Mouse (Mus musculus) liver, adult 2 months (tissue): ENCODE results near the gene Zbtb49. TPM values are rescaled to one million over a fixed set of nuclear protein-coding genes. Genes with fewer than 3 reads are reported as not detected.

ENCODE experiments used
- DNase-seq: peaks from one replicate; pipeline ENCODE4 v3.0.0-alpha.2; 2011; ENCODE audit warnings: low read depth, low spot score; ENCODE audit errors: extremely low read depth
- H3K27ac ChIP-seq: fragments of 200-500 bp; replicated peaks from 2 replicates; pipeline ENCODE4 v1.5.1; 2012; ENCODE audit warnings: low read depth, mild to moderate bottlenecking, control low read depth, inconsistent platforms, low read length; ENCODE audit not compliant: insufficient read depth
- H3K27me3 ChIP-seq: fragments of 200-500 bp; 2 replicates; pipeline ENCODE4 v1.6.1; 2012; ENCODE audit warnings: mild to moderate bottlenecking, moderate library complexity, low read length, inconsistent platforms; ENCODE audit not compliant: control insufficient read depth, insufficient read depth
- H3K36me3 ChIP-seq: fragments of 200-500 bp; 2 replicates; pipeline ENCODE4 v1.6.1; 2012; ENCODE audit warnings: low read length, inconsistent platforms; ENCODE audit not compliant: control insufficient read depth, insufficient read depth
- H3K4me1 ChIP-seq: fragments of 200-500 bp; 2 replicates; pipeline ENCODE4 v1.6.1; 2011; ENCODE audit warnings: low read length; ENCODE audit not compliant: control insufficient read depth, insufficient read depth
- H3K4me3 ChIP-seq: fragments of 200-500 bp; 2 replicates; pipeline ENCODE4 v1.5.1; 2011; ENCODE audit warnings: low read depth, mild to moderate bottlenecking, control low read depth, low read length, moderate library complexity; ENCODE audit not compliant: insufficient read depth
- H3K79me2 ChIP-seq: fragments of 200-500 bp; 2 replicates; pipeline ENCODE4 v1.6.1; 2012; ENCODE audit warnings: inconsistent platforms, mild to moderate bottlenecking, low read length, moderate library complexity; ENCODE audit not compliant: control insufficient read depth, insufficient read depth
- H3K9ac ChIP-seq: fragments of 200-500 bp; 2 replicates; pipeline ENCODE4 v1.6.1; 2012; ENCODE audit warnings: low read depth, mild to moderate bottlenecking, control low read depth, inconsistent platforms, low read length
- CTCF ChIP-seq: fragments of 200-500 bp; IDR thresholded peaks from 2 replicates; pipeline ENCODE4 v1.5.1; 2011; ENCODE audit warnings: low read depth, low read length, control low read depth
- POLR2A ChIP-seq: fragments of 200-500 bp; IDR thresholded peaks from 2 replicates; pipeline ENCODE4 v1.6.1; 2011; ENCODE audit warnings: low read length, control low read depth; ENCODE audit not compliant: insufficient read depth; ENCODE audit errors: extremely low read depth
- WGBS: fragments of 180-500 bp; shearing (Covaris S2); methylation state at CpG from one replicate; pipeline ENCODE4 v1.1.7; 2018; 5-methylcytosine and 5-hydroxymethylcytosine counted together
- polyA plus RNA-seq: library from polyadenylated mRNA; depleted of rRNA; stranded (reverse); fragments of >200 nt; gene quantifications from 2 replicates; pipeline ENCODE4 v1.2.3, GENCODE M21; 2012; rRNA removed
- total RNA-seq: library from RNA; depleted of rRNA; stranded (reverse); fragments of >200 nt; gene quantifications from 2 replicates; pipeline ENCODE4 v1.2.3, GENCODE M21; 2014; rRNA removed

Zbtb49 gene
- total and polyA plus RNA-seq, 2 experiments: 2.3 to 5.1 TPM

DNA sequence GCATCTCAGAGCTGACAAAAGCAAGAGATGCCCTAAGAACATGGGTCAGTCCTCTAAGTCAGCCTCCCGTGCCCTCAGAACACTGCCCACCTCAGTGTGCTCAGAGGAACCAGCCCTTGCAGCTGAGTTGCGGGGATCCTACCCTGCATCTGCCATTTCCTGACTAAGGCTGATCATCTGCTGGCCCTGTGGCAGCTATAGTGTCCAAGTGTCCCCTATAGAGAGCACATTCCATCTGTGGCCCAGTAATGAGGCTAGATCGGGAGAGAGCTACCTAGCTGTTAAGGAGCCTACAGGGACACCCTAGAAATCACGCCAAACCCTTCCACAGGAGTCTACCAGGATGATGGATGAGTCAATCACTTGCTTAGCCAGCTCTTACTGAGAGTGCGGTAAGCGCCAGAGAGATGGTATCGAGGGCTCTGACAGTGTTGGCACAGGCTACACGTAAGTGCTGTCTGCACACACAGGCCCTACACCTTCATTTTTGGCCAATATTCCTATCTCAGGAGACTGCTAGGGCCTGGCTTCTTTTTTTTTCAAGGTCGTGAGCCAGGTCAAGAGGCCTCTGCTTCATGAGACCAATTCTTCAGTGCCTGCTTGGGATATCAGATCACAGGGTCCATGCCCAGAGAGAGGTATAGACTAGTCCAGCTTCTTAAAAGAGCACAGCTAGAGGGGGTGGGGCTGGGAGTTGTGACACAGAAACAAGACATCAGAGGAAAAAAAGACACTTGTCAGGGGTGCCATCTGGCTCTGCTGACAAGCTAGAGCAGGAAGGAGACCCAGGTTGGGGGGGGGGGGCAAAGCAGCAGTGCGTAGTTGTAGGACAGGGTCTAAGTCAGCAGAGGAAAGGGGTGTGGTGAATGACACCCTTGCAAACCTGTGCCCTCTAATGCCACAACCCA is 67.8 kb downstream of the Zbtb49 start:
- Histone ChIP-seq H3K9ac (no peak overlapping the region), H3K27ac (no peak overlapping the region), H3K79me2 (no peaks in the 10 kb centered on the region), H3K36me3 (no peaks in the 10 kb centered on the region), H3K4me3 (no peak overlapping the region), H3K4me1 (no peaks in the 10 kb centered on the region), H3K27me3 (no peaks in the 10 kb centered on the region)
- 87% methylated on average over 10 of the region's 10 CpGs for WGBS
- no peak for TF ChIP-seq CTCF
- no peak for TF ChIP-seq POLR2A
- DNase-seq: no peak

DNA sequence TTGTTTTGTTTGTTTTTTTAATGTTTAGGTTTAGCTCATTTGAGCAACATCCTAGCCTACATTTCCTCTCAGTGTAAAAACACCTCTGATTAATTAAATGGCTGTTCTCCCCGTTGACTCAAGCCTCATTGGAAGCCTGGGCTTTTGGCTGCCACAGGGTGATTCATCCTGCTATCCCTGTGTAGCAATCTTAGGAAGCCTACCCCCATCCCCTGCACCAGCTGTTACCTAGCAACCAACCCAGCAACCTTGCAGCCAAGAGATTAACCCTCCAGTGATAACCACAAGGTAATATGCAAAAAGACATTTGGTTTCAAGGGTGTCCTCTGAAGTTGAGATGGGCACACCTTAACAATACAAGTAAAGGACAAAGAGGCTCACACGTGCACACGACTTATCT is 69.0 kb downstream of the Zbtb49 start:
- no peaks in the 10 kb centered on the region for H3K36me3 ChIP-seq
- 63% methylated on average over 3 of the region's 3 CpGs for WGBS
- no peak for TF ChIP-seq CTCF
- no peak for TF ChIP-seq POLR2A
- no peaks in the 10 kb centered on the region for H3K4me1 ChIP-seq
- no peak for DNase-seq
- no peak overlapping the region for H3K27ac ChIP-seq
- H3K27me3 ChIP-seq: no peaks in the 10 kb centered on the region
- H3K79me2 ChIP-seq: no peaks in the 10 kb centered on the region
- H3K4me3 ChIP-seq: no peak overlapping the region
- no peak overlapping the region for H3K9ac ChIP-seq

- Histone ChIP-seq H3K36me3 (no peaks in the 10 kb centered on the region), H3K79me2 (no peaks in the 10 kb centered on the region), H3K9ac (no peak overlapping the region), H3K4me3 (no peak overlapping the region), H3K4me1 (no peaks in the 10 kb centered on the region), H3K27me3 (no peaks in the 10 kb centered on the region), H3K27ac (no peak overlapping the region)
- WGBS: 83% methylated on average over 6 of the region's 6 CpGs
- TF ChIP-seq CTCF (no peak), POLR2A (no peak)
- DNase-seq: no peak
These were observed 73.7 kb downstream of the Zbtb49 start for GRCm38 (mm10) chr5:38146524-38146923.

DNA sequence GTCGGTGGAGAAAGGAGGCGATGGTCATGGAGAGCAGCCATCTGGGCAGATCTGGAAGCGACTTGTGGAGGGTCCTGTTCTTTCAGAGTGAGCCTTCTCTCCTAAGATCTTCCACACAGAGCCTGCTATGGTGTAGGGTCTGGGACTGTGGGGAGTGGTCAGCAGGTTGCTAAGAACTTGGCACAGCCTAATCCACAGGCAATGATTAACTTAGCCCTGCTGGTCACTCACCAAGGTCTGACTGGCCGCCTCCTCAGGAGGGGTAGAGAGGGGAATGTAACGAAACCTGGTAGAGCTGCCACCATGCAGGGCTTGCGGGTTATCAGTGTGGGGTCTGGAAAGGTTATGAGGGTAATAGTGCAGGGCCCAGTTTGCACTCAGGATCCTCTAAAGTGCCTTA is 79.4 kb downstream of the Zbtb49 start:
- Histone ChIP-seq H3K27ac (no peak overlapping the region), H3K9ac (no peak overlapping the region), H3K4me1 (no peaks in the 10 kb centered on the region), H3K4me3 (no peak overlapping the region), H3K36me3 (no peaks in the 10 kb centered on the region; the same call in 1 of the 2 replicates), H3K79me2 (no peaks in the 10 kb centered on the region), H3K27me3 (no peaks in the 10 kb centered on the region)
- DNase-seq: no peak
- no peak for TF ChIP-seq POLR2A
- WGBS: 71% methylated on average over 6 of the region's 6 CpGs

Other genes starting within 250 kb of the Zbtb49 start
- gene Stx18, start 181.7 kb downstream of the Zbtb49 start, total RNA-seq: 13.1 and 15.5 TPM in 2 replicates
- 13.4 and 14.9 TPM in 2 replicates for gene Stx18, start 181.7 kb downstream of the Zbtb49 start, polyA plus RNA-seq
- gene Nsg1, start 60.5 kb downstream of the Zbtb49 start, total RNA-seq: 1.3 and 1.7 TPM in 2 replicates
- gene Nsg1, start 60.5 kb downstream of the Zbtb49 start, polyA plus RNA-seq: 1.1 and 1.9 TPM in 2 replicates
- 7.4 and 9.2 TPM in 2 replicates for gene Lyar, start within 50 bp of the Zbtb49 start, total RNA-seq
- gene Lyar, start within 50 bp of the Zbtb49 start, polyA plus RNA-seq: 1.9 and 2.6 TPM in 2 replicates
- 34.8 and 40.8 TPM in 2 replicates for gene Tmem128, start 39.7 kb upstream of the Zbtb49 start, total RNA-seq
- 16.4 and 17.8 TPM in 2 replicates for gene Tmem128, start 39.7 kb upstream of the Zbtb49 start, polyA plus RNA-seq
- not detected in 2 replicates for gene Otop1, start 55.5 kb upstream of the Zbtb49 start, total RNA-seq
- gene Otop1, start 55.5 kb upstream of the Zbtb49 start, polyA plus RNA-seq: not detected in 2 replicates
- not detected in 2 replicates for gene Drd5, start 98.9 kb upstream of the Zbtb49 start, total RNA-seq
- not detected in 2 replicates for gene Drd5, start 98.9 kb upstream of the Zbtb49 start, polyA plus RNA-seq